Comparison of ENCODE assay signal across 21 mouse cellular contexts in the genomic region with DNA sequence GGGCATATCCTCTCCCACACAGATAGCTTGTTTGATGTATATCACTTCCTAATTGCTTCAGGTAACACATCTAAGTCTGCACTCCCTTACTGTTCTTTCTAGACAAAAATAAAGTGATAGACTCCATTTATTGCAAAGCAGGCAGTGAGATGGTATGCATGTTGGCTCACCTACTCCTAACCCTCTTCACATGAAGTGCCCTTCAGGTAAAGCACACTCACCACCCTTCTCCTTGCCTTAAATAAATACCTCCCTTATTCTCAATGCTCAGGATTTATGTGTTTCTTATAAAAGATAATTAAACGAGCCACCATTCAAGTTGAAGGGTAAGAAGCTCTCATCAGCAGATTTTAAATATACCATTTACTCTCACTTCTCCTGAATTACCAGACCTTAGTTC.
DNase-seq lines count a peak whose midpoint lies in the region; ATAC-seq lines count a peak whose summit lies in the region.
"Had no signal": no experiment of that assay in that cellular context is flagged by ENCODE, and none has a peak within 500 bp of the region (broad histone marks: within the 10 kb centered on the region; RNA-seq: fewer than 3 reads in every experiment).

No protein-coding gene starts in this region.

- H3K4me1 ChIP-seq in limb, embryonic 12.5 days (replicated peaks), result peaks cover 9% of the 10 kb centered on the region
- 0 out of 2 replicates have a peak, but pooled peaks cover 6% of the 10 kb centered on the region for H3K4me1 ChIP-seq in limb, embryonic 10.5 days
- peaks cover 11% of the 10 kb centered on the region for H3K4me1 ChIP-seq in lung, embryonic 15.5 days
- H3K4me1 ChIP-seq: hindbrain, embryonic 12.5 days had no signal

- no peak overlapping the region for H3K27ac ChIP-seq in limb, embryonic 12.5 days
- H3K27ac ChIP-seq in limb, embryonic 10.5 days, result no peak overlapping the region
- peak overlapping the region; percentile 76; the same call in 1 of the 2 replicates for H3K27ac ChIP-seq in lung, embryonic 15.5 days
- H3K27ac ChIP-seq: heart, adult 2 months; hindbrain, embryonic 12.5 days had no signal

- no peaks in the 10 kb centered on the region for H3K9me3 ChIP-seq in limb, embryonic 12.5 days
- H3K9me3 ChIP-seq in limb, embryonic 10.5 days (replicated peaks), result no peaks in the 10 kb centered on the region
- no peaks in the 10 kb centered on the region for H3K9me3 ChIP-seq in lung, embryonic 15.5 days
- H3K9me3 ChIP-seq: G1E; hindbrain, embryonic 12.5 days had no signal

- no peaks in the 10 kb centered on the region for H3K36me3 ChIP-seq in limb, embryonic 12.5 days
- no peaks in the 10 kb centered on the region for H3K36me3 ChIP-seq in limb, embryonic 10.5 days
- H3K36me3 ChIP-seq in lung, embryonic 15.5 days, result no peaks in the 10 kb centered on the region
- H3K36me3 ChIP-seq: G1E; hindbrain, embryonic 12.5 days had no signal

- no peaks in the 10 kb centered on the region for H3K27me3 ChIP-seq in limb, embryonic 12.5 days
- no peaks in the 10 kb centered on the region for H3K27me3 ChIP-seq in limb, embryonic 10.5 days (ENCODE audit: low read depth, poor library complexity, severe bottlenecking)
- H3K27me3 ChIP-seq in lung, embryonic 15.5 days, result no peaks in the 10 kb centered on the region
- H3K27me3 ChIP-seq: CH12.LX; hindbrain, embryonic 12.5 days had no signal

- H3K4me3 ChIP-seq in limb, embryonic 12.5 days (replicated peaks), result no peak overlapping the region
- no peak overlapping the region for H3K4me3 ChIP-seq in limb, embryonic 10.5 days
- no peak overlapping the region for H3K4me3 ChIP-seq in lung, embryonic 15.5 days
- H3K4me3 ChIP-seq: heart, adult 2 months; hindbrain, embryonic 12.5 days had no signal

- no peak overlapping the region for H3K4me2 ChIP-seq in limb, embryonic 12.5 days
- peak overlapping the region; percentile 45; the same call in 1 of the 2 replicates for H3K4me2 ChIP-seq in lung, embryonic 15.5 days
- H3K4me2 ChIP-seq: heart, embryonic 11.5 days; hindbrain, embryonic 12.5 days had no signal

- WGBS in limb, embryonic 12.5 days, result 58% methylated on average over 1 of the region's 1 CpGs
- 83% methylated on average over 1 of the region's 1 CpGs for WGBS in limb, embryonic 10.5 days
- 47% methylated on average over 1 of the region's 1 CpGs for WGBS in lung, embryonic 15.5 days

- 0 out of 2 replicates have a peak, but pooled peaks have one; percentile 47 for ATAC-seq in limb, embryonic 12.5 days (ENCODE audit: insufficient number of reproducible peaks, insufficient read depth, low FRiP score, low TSS enrichment, low read depth)
- ATAC-seq in lung, embryonic 15.5 days (ENCODE audit: borderline replicate concordance, extremely low read depth, low FRiP score, low TSS enrichment), result peak; percentile 91
- ATAC-seq: activated CD4-positive, CD25-positive, alpha-beta regulatory T cell, adult 4 months; hindbrain, embryonic 16.5 days had no signal

- no peak overlapping the region for H3K9ac ChIP-seq in limb, embryonic 12.5 days (replicated peaks)
- no peak overlapping the region for H3K9ac ChIP-seq in lung, embryonic 15.5 days
- H3K9ac ChIP-seq: forebrain, postnatal 0 days; hindbrain, embryonic 12.5 days had no signal

- no peak for DNase-seq in limb, embryonic 10.5 days (ENCODE audit: low spot score)
- DNase-seq in lung, postnatal 10 days, result peak; percentile 44
- DNase-seq in lung, postnatal 36 days, result peak; percentile 77
- DNase-seq in MN1 (ENCODE audit: low spot score), result no peak
- DNase-seq in frontal cortex, postnatal 36 days (ENCODE audit: low spot score in 2 of 2), result no peak
- DNase-seq in B cell, adult 2 months, result no peak
- DNase-seq: adrenal gland, adult 8-10 months; adrenal gland, postnatal 25 days; cerebellum, adult 11-12 months; cerebellum, adult 8-10 months; gastrocnemius, postnatal 36 days had no signal

Comparison
In these comparisons a context has a peak if more than half of its experiments do, and no peak if none do; other contexts are left out.
1. DNase-seq: peak in lung, postnatal 10 days (single experiment) and lung, postnatal 36 days (single experiment); none in limb, embryonic 10.5 days (single experiment), MN1 (single experiment), frontal cortex, postnatal 36 days (0 of 2) and B cell, adult 2 months (0 of 2).